Mouse (Mus musculus) embryo, embryonic 9.5 days (tissue): ENCODE data around the gene Xpo1.
"Not testable (repeated sequence)": the region's sequence is repeated elsewhere in the genome, so short reads cannot be mapped to it uniquely, and the experiment has no call there.

Experiments
- DNase-seq: peaks from one replicate; pipeline ENCODE4 v3.0.0-alpha.2; 2017; ENCODE audit errors: extremely low spot score

Gene Xpo1

DNA sequence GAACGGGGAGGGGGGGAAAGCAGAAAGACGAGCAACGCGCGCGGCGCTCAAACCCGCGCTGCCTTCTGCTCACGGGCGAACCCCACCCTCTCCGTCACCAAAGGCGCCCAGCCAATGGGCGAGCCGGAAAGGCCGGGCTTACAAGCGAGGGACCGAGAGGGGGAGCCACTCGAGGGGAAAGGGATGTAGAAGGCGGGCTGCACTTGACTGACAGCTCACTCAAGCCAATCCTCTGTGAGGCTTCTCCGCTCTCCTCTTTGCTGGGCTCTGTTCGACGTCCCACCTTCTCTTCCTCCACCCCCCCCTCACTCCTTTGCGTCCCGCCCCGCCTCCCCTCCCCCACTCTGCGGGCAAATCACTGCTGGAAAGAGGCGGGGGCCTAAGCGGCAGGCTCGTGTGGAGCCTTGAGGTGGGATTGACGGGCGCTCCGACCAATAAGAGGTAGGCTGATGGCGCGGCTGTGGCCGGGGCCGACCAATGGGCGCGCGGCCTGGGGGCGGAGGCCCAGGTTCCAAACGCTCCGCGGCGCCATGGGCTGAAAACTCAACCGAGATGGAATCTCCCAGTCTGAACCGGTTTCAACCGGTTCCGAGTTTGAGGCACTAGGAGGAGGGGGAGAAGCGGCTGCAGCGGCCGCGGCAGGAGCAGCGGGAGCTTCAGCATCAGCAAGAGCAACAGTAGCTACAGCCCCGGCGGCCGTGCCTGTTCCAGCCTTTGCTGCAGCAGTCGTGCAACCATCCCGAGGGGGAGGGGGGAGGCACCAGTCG is at the start of gene Xpo1:
Xpo1 (plus strand) TSS at position 615 of the 767 bp plus-strand sequence.
- peak; percentile 99 for DNase-seq

GRCm38 (mm10) chr11:23209717-23210116 is 46.1 kb upstream of the Xpo1 start:
- no peak for DNase-seq

DNA sequence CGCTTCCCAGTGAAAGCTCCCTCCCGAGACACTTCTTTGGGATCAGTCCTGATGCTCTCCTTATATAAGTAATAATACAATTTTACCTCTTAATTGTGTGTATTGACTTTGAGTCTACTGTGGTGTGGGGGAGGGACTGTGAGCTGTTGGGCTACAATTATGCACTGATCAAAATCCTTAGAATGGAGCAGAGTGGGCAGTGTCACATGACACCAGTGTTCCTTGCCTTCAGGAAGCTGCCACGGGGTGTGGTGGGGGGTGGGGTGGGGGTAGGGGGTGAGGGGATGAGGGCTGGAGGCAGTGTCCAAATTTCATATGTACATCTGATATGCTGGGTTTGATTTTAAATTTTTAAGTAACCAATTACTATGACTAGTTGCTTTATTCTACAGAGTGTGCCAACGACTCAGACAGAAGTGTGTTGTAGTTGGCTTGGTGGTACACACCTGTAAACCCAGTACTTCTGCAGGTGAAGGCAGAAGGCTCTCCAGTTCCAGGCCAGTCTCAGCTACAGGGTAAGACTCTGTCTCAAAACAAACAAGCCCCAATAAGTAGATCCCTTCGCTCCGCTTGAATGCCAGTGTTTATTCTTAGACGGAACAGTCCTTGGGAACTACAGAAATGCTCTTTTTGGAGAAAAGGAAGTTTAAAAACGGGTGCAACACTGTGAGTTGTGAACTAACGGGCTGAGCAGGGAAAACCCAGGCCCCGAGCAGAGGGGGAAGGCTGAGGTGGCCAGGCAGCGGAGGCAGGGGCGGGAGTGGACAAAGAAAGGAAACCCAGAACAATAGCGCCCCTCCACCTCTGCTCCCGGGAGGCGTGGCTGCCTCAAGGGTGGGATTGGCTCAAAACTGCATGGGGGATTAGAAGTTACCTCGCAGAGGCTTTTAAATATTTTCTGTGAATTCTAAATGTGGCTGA is 45.0 kb upstream of the Xpo1 start:
- DNase-seq = peak; percentile 81

GRCm38 (mm10) chr11:23217430-23217829 is 38.4 kb upstream of the Xpo1 start:
- no peak for DNase-seq

GRCm38 (mm10) chr11:23236015-23236414 is 19.8 kb upstream of the Xpo1 start:
- no peak for DNase-seq

GRCm38 (mm10) chr11:23253931-23254330 is 1.9 kb upstream of the Xpo1 start:
- no peak for DNase-seq

DNA sequence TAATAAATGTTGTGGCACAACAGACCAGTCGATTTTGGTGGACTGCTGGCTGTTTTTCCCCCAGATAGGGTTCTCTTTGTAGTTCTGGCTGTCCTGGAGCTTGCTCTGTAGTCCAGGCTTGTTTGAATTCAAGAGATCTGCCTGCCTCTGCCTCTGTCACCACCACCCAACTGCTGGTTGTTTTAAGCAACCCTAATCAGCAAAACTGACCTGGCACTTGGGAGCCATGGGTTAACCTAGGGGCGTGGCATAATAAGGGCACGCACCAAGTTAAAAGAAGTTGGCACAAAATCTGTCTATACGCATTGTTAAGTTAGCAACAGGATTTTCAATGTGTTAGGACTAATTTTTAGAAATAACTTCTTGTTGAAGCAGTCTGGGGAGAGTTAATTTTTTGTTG is 1.3 kb upstream of the Xpo1 start:
- no peak for DNase-seq

DNA sequence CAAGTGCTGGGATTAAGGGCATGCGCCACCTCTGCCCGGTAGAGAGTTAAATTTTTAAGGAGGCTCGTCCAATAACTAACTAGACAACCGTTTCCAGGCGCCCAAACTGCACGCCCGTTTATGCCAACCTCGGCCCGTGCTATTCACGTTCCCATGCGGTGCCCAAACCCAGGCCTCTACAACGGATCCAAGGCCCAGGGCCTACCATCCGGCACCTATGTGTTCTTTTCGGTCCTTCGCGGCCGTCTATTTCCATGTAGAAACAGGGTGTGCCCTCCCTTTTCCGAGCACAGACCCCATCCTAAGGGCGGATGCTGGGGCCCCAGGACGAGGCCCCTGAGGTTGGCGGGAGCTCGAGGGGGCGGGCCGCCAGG is 801 bp upstream of the Xpo1 start:
- DNase-seq = no peak

GRCm38 (mm10) chr11:23256194-23256802 is 457 bp downstream of the Xpo1 start:
- DNase-seq = no peak

GRCm38 (mm10) chr11:23256803-23257704 is 1.2 kb downstream of the Xpo1 start:
- DNase-seq = peak; percentile 69

GRCm38 (mm10) chr11:23259073-23259472 is 3.2 kb downstream of the Xpo1 start:
- DNase-seq = no peak

DNA sequence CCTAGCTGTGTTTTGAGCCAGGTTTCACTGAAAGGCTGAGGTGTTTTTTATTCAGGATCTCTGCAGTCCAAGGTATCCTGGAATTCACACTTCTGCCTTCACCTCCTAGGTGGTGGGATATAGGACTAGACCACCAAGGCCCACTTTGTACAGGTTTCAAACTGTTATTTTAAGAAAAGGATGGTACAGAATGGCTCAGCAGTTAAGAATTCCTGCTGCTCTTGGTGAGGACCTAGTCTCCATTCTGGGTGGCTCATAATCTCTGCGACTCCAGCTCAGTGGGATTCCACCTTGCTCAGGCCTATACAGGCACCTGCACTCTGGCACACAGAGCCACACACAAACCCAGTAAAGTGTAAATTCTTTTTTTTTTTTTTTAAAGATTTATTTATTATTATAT is 3.6 kb downstream of the Xpo1 start:
- DNase-seq = no peak

DNA sequence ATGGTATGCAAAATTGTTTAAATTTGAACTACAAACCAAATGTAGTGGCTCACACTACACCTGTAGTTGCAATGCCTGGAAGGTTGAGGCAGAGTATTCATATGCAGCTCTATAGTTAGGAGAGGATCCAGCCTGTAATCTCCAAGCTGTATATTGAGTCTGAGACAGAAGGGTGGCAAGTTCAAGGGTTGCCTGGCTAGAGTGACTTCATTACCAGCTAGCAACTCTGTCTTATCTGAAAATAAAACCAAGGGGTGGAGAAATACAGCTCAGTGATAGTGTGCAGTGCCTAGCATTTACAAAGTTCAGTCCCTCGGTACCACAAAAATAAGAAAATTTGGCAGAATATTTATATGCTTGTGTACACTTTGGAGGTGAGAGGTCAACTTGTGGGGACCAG is 4.3 kb downstream of the Xpo1 start:
- DNase-seq = no peak

DNA sequence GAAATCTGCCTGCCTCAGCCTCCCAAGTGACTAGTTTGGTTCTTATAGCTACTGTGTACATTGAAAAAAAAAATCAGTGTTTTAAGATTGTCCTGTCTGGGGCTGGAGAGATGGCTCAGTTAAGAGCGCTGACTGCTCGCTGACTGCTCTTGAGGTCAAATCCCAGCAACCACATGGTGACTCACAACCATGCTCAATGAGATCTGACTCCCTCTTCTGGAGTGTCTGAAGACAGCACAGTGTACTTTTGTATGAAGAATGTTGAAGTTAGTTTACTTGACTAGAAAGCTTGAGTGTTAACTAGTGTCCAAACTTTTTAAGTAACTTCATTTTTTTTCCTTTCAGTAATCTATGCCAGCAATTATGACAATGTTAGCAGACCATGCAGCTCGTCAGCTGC is 5.6 kb downstream of the Xpo1 start:
- no peak for DNase-seq

GRCm38 (mm10) chr11:23264949-23265348 is 9.1 kb downstream of the Xpo1 start:
- no peak for DNase-seq

DNA sequence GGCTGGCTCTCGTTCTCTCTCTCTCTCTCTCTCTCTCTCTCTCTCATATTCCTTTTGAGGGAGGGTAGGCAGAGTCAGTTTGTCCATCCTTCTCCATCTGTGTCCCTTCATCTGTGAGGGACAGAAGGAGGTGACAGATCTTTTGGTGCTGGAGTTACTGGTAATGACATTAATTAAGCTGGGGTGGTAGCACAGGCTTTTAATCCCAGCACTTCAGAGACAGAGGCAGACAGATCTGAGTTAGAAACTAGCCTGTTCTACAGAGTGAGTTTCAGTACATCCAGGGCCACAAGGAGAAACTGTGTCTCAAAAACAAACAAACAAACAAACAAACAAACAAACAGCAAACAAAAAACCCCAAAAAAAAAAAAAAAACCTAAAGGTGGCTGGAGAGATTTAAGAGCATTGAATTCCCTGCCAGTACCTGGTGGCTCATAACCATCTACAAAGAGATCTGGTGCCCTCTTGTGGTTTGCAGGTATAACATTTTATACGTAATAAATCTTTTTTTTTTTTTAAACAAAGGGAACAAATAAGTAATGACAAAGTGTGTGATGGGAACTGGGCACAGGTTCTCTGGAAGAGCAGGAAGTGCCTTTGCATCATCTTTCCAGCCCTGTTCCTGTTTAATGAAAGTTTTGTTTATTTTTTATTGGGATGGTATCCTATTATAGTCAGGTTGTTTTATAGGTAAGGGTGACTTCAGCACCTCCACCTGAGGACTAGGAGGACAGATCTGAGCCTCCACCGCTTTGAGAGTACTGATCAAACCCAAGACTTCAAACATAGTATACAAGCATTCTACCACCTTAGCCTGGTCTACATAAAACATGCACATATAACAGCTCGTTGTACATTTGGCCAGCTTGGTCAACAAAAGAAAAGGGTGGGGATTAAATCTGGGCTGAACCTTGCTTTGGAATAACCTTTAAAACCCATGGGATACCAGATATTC is 16.2 kb downstream of the Xpo1 start:
- peak; percentile 19 for DNase-seq

GRCm38 (mm10) chr11:23275780-23276179 is 19.9 kb downstream of the Xpo1 start:
- no peak for DNase-seq

- DNase-seq = no peak
Observed at GRCm38 (mm10) chr11:23284469-23284868, 28.6 kb downstream of the Xpo1 start.

GRCm38 (mm10) chr11:23288866-23289265 is 33.0 kb downstream of the Xpo1 start:
- DNase-seq = not testable (repeated sequence)

- DNase-seq = no peak
Observed at GRCm38 (mm10) chr11:23297379-23297778, 41.5 kb downstream of the Xpo1 start.
